Mouse (Mus musculus): ENCODE measurements around the gene Col8a1. TPM values are rescaled to one million over a fixed set of nuclear protein-coding genes. Genes with fewer than 3 reads are reported as not detected.
A peak's percentile ranks its signal among the peaks of the same experiment; 100 is the strongest.

Col8a1 gene
- polyA plus RNA-seq, 1 experiment from 2014 or later, result 27.3 TPM

GRCm38 (mm10) chr16:57671637-57672036 lies 82.9 kb downstream of the Col8a1 start:
- no peak for ATAC-seq (ENCODE audit: insufficient number of reproducible peaks, insufficient read depth, low FRiP score, low TSS enrichment)
- H3K27me3 ChIP-seq, result no peaks in the 10 kb centered on the region
- no peak overlapping the region for H3K4me2 ChIP-seq (replicated peaks)
- H3K36me3 ChIP-seq, result no peaks in the 10 kb centered on the region
- H3K27ac ChIP-seq, result no peak overlapping the region
- H3K4me1 ChIP-seq, result no peaks in the 10 kb centered on the region
- WGBS, result 85% methylated on average over 2 of the region's 2 CpGs
- no peaks in the 10 kb centered on the region for H3K9me3 ChIP-seq
- no peak overlapping the region for H3K9ac ChIP-seq
- no peak overlapping the region for H3K4me3 ChIP-seq

- Histone ChIP-seq H3K4me1 (no peaks in the 10 kb centered on the region), H3K27me3 (no peaks in the 10 kb centered on the region), H3K36me3 (no peaks in the 10 kb centered on the region), H3K4me2 (replicated peaks) (no peak overlapping the region), H3K9ac (no peak overlapping the region), H3K4me3 (no peak overlapping the region), H3K27ac (no peak overlapping the region), H3K9me3 (no peaks in the 10 kb centered on the region)
- no peak for ATAC-seq (ENCODE audit: insufficient number of reproducible peaks, insufficient read depth, low FRiP score, low TSS enrichment)
- 18% methylated on average over 3 of the region's 3 CpGs for WGBS
These were observed 85.2 kb downstream of the Col8a1 start for GRCm38 (mm10) chr16:57669348-57669747.

- Histone ChIP-seq H3K9me3 (no peaks in the 10 kb centered on the region), H3K36me3 (no peaks in the 10 kb centered on the region), H3K27ac (no peak overlapping the region), H3K4me3 (no peak overlapping the region), H3K4me1 (no peaks in the 10 kb centered on the region), H3K9ac (no peak overlapping the region), H3K4me2 (replicated peaks) (no peak overlapping the region), H3K27me3 (no peaks in the 10 kb centered on the region)
- ATAC-seq (ENCODE audit: insufficient number of reproducible peaks, insufficient read depth, low FRiP score, low TSS enrichment), result no peak
- WGBS, result 57% methylated on average over 3 of the region's 3 CpGs
These were observed 91.9 kb downstream of the Col8a1 start for GRCm38 (mm10) chr16:57662661-57663060.

GRCm38 (mm10) chr16:57649888-57650287 lies 104.6 kb downstream of the Col8a1 start:
- no peaks in the 10 kb centered on the region for H3K27me3 ChIP-seq
- 69% methylated on average over 2 of the region's 2 CpGs for WGBS
- ATAC-seq (ENCODE audit: insufficient number of reproducible peaks, insufficient read depth, low FRiP score, low TSS enrichment), result no peak
- no peak overlapping the region for H3K4me3 ChIP-seq
- H3K9me3 ChIP-seq, result no peaks in the 10 kb centered on the region
- no peak overlapping the region for H3K9ac ChIP-seq
- no peak overlapping the region for H3K4me2 ChIP-seq (replicated peaks)
- H3K36me3 ChIP-seq, result no peaks in the 10 kb centered on the region
- no peak overlapping the region for H3K27ac ChIP-seq
- H3K4me1 ChIP-seq, result no peaks in the 10 kb centered on the region

GRCm38 (mm10) chr16:57641346-57641885 lies 113.1 kb downstream of the Col8a1 start:
- Histone ChIP-seq H3K4me3 (no peak overlapping the region), H3K9me3 (no peaks in the 10 kb centered on the region), H3K4me2 (replicated peaks) (no peak overlapping the region), H3K4me1 (no peaks in the 10 kb centered on the region), H3K27me3 (no peaks in the 10 kb centered on the region), H3K9ac (no peak overlapping the region), H3K36me3 (no peaks in the 10 kb centered on the region), H3K27ac (no peak overlapping the region)
- 38% methylated on average over 10 of the region's 10 CpGs for WGBS
- no peak for ATAC-seq (ENCODE audit: insufficient number of reproducible peaks, insufficient read depth, low FRiP score, low TSS enrichment)

- Histone ChIP-seq H3K4me1 (no peaks in the 10 kb centered on the region), H3K36me3 (no peaks in the 10 kb centered on the region), H3K27me3 (no peaks in the 10 kb centered on the region), H3K4me2 (replicated peaks) (no peak overlapping the region), H3K9me3 (no peaks in the 10 kb centered on the region), H3K27ac (no peak overlapping the region), H3K4me3 (no peak overlapping the region), H3K9ac (no peak overlapping the region)
- 67% methylated on average over 5 of the region's 5 CpGs for WGBS
- no peak for ATAC-seq (ENCODE audit: insufficient number of reproducible peaks, insufficient read depth, low FRiP score, low TSS enrichment)
These were observed 119.8 kb downstream of the Col8a1 start for GRCm38 (mm10) chr16:57634766-57635165.

- 5% methylated on average over 6 of the region's 6 CpGs for WGBS
These were observed 120.3 kb downstream of the Col8a1 start for GRCm38 (mm10) chr16:57634191-57634590.

GRCm38 (mm10) chr16:57611768-57612167 lies 142.8 kb downstream of the Col8a1 start:
- no peak for ATAC-seq (ENCODE audit: insufficient number of reproducible peaks, insufficient read depth, low FRiP score, low TSS enrichment)
- Histone ChIP-seq H3K4me3 (no peak overlapping the region), H3K4me2 (replicated peaks) (no peak overlapping the region), H3K9ac (no peak overlapping the region), H3K9me3 (no peaks in the 10 kb centered on the region), H3K27me3 (no peaks in the 10 kb centered on the region), H3K27ac (no peak overlapping the region), H3K4me1 (peaks cover 4% of the 10 kb centered on the region; the same call in 1 of the 2 replicates), H3K36me3 (no peaks in the 10 kb centered on the region)
- 9% methylated on average over 1 of the region's 1 CpGs for WGBS

More at GRCm38 (mm10) chr16:57634191-57634590, 120.3 kb downstream of the Col8a1 start:
- Histone ChIP-seq H3K4me3 (no peak overlapping the region), H3K27ac (no peak overlapping the region), H3K4me1 (no peaks in the 10 kb centered on the region), H3K9ac (no peak overlapping the region), H3K4me2 (replicated peaks) (no peak overlapping the region), H3K9me3 (no peaks in the 10 kb centered on the region), H3K27me3 (no peaks in the 10 kb centered on the region), H3K36me3 (no peaks in the 10 kb centered on the region)
- no peak for ATAC-seq (ENCODE audit: insufficient number of reproducible peaks, insufficient read depth, low FRiP score, low TSS enrichment)

GRCm38 (mm10) chr16:57606444-57607227 lies 147.9 kb downstream of the Col8a1 start, which contains the start of gene Cmss1:
TSS of gene Cmss1 (minus strand) at chr16:57606864.
- no peak within 1 kb of the TSS for H3K27ac ChIP-seq

GRCm38 (mm10) chr16:57601031-57601430 lies 153.5 kb downstream of the Col8a1 start:
- no peaks in the 10 kb centered on the region for H3K27me3 ChIP-seq
- no peak overlapping the region for H3K9ac ChIP-seq
- no peak overlapping the region for H3K27ac ChIP-seq
- H3K4me2 ChIP-seq (replicated peaks), result no peak overlapping the region
- H3K4me3 ChIP-seq, result no peak overlapping the region
- H3K4me1 ChIP-seq, result peaks cover 6% of the 10 kb centered on the region; the same call in 1 of the 2 replicates
- no peaks in the 10 kb centered on the region for H3K36me3 ChIP-seq
- H3K9me3 ChIP-seq, result no peaks in the 10 kb centered on the region
- no peak for ATAC-seq (ENCODE audit: insufficient number of reproducible peaks, insufficient read depth, low FRiP score, low TSS enrichment)

More at GRCm38 (mm10) chr16:57606444-57607227, 147.9 kb downstream of the Col8a1 start, which contains the start of gene Cmss1:
- Histone ChIP-seq H3K36me3 (no peaks in the 10 kb centered on the region), H3K27me3 (no peaks in the 10 kb centered on the region), H3K4me3 (peak within 1 kb of the TSS; percentile 91), H3K9ac (peak within 1 kb of the TSS; percentile 63), H3K4me1 (peaks cover 10% of the 10 kb centered on the region), H3K9me3 (no peaks in the 10 kb centered on the region), H3K4me2 (replicated peaks) (peak within 1 kb of the TSS; percentile 72)
- peak; percentile 44; the same call in 1 of the 2 replicates for ATAC-seq (ENCODE audit: insufficient number of reproducible peaks, insufficient read depth, low FRiP score, low TSS enrichment)
- WGBS, result under 1% methylated on average over 64 of the region's 64 CpGs

- ATAC-seq (ENCODE audit: insufficient number of reproducible peaks, insufficient read depth, low FRiP score, low TSS enrichment), result no peak
- H3K4me1 ChIP-seq, result no peaks in the 10 kb centered on the region
These were observed 157.1 kb downstream of the Col8a1 start for GRCm38 (mm10) chr16:57597295-57597957.

More at GRCm38 (mm10) chr16:57597295-57597957, 157.1 kb downstream of the Col8a1 start:
- H3K27ac ChIP-seq, result no peak overlapping the region
- H3K36me3 ChIP-seq, result no peaks in the 10 kb centered on the region
- no peak overlapping the region for H3K4me2 ChIP-seq (replicated peaks)
- no peak overlapping the region for H3K9ac ChIP-seq
- WGBS, result 87% methylated on average over 4 of the region's 4 CpGs
- no peak overlapping the region for H3K4me3 ChIP-seq
- no peaks in the 10 kb centered on the region for H3K9me3 ChIP-seq
- H3K27me3 ChIP-seq, result no peaks in the 10 kb centered on the region

All from embryonic facial prominence, embryonic 12.5 days (tissue).